Mouse (Mus musculus) heart, postnatal 0 days (tissue): Measurements from ENCODE around the gene Ppp1r14c.

Experiments
- CTCF ChIP-seq: IDR thresholded peaks from 2 replicates; pipeline ENCODE4 v1.5.1; 2016; ENCODE audit warnings: antibody characterized with exemption, control low read depth, low read depth
- EP300 ChIP-seq: IDR thresholded peaks from 2 replicates; pipeline ENCODE4 v1.6.1; 2016; ENCODE audit warnings: antibody characterized with exemption, low read depth

DNA sequence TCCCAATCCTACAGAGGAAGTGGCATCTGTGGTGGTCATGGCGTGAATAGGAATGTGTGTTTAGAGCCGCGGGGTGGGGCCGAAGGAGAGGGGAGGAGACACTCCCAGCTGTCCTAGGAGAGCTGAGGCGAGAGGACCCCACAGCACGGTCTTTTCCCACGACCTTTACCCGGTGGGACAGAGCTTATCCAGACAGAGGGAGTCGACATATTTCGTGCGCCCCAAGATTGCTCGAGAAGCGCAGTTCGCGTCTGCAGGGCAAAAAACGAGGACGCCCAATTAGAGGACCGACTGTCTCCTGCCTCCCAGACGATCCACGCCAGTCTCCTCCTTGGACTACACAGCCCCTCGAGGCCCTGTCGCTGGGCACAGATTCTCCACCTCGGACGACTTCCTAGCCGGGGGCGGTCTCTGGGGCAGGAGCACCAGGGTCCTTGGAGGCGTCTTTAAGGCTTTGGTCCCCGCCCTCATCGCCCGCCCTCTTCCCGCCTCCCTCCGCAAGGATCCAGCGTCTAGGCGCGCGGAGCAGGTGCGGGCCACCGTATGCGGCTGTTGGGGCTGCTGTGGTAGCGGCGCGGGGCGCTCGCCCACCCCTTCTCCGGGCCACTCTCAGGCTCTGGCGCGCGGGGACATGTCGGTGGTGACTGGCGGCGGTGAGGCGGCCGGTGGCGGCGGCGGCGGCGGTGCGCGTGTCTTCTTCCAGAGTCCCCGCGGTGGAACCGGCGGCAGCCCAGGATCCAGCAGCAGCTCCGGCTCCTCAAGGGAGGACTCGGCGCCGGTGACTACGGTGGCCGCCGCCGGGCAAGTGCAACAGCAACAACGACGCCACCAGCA, at the start of gene Ppp1r14c:
- TF ChIP-seq CTCF (no peak), EP300 (no peak)
